Comparison of ENCODE assay signal across 10 mouse cellular contexts in genomic region chr11:69119446-69120155, GRCm38 (mm10). TPM values are rescaled to one million over a fixed set of nuclear protein-coding genes. Genes with fewer than 3 reads are reported as not detected.
A peak's percentile ranks its signal among the peaks of the same experiment; 100 is the strongest.
DNase-seq lines count a peak whose midpoint lies in the region; ATAC-seq lines count a peak whose summit lies in the region.
"Had no signal": no experiment of that assay in that cellular context is flagged by ENCODE, and none has a peak within 500 bp of the region (broad histone marks: within the 10 kb centered on the region; RNA-seq: fewer than 3 reads in every experiment).

No protein-coding gene starts in this region.

- no peak for ATAC-seq in kidney, embryonic 16.5 days (ENCODE audit: low FRiP score, low TSS enrichment)
- no peak for ATAC-seq in embryonic facial prominence, embryonic 15.5 days (ENCODE audit: insufficient number of reproducible peaks, low FRiP score, low TSS enrichment, low read depth)
- ATAC-seq in intestine, embryonic 15.5 days = no peak
- ATAC-seq in midbrain, embryonic 16.5 days = no peak

- H3K27me3 ChIP-seq in kidney, embryonic 16.5 days (ENCODE audit: insufficient read depth, low read length) = no peaks in the 10 kb centered on the region
- no peaks in the 10 kb centered on the region; the same call in 1 of the 2 replicates for H3K27me3 ChIP-seq in embryonic facial prominence, embryonic 15.5 days
- H3K27me3 ChIP-seq in intestine, embryonic 15.5 days (replicated peaks) = no peaks in the 10 kb centered on the region
- H3K27me3 ChIP-seq in midbrain, embryonic 16.5 days (ENCODE audit: control insufficient read depth, insufficient read depth, low read depth, low read length) = peaks cover 4% of the 10 kb centered on the region; the same call in 1 of the 2 replicates

- peak overlapping the region; percentile 52 for H3K9ac ChIP-seq in kidney, embryonic 16.5 days (replicated peaks; ENCODE audit: low read length)
- H3K9ac ChIP-seq in embryonic facial prominence, embryonic 15.5 days = no peak overlapping the region
- peak overlapping the region; percentile 26; the same call in 1 of the 2 replicates for H3K9ac ChIP-seq in intestine, embryonic 15.5 days
- no peak overlapping the region for H3K9ac ChIP-seq in midbrain, embryonic 16.5 days (ENCODE audit: low read depth, low read length)

- H3K9me3 ChIP-seq in kidney, embryonic 16.5 days (ENCODE audit: low read length) = no peaks in the 10 kb centered on the region
- no peaks in the 10 kb centered on the region for H3K9me3 ChIP-seq in embryonic facial prominence, embryonic 15.5 days (replicated peaks)
- no peaks in the 10 kb centered on the region for H3K9me3 ChIP-seq in intestine, embryonic 15.5 days
- no peaks in the 10 kb centered on the region for H3K9me3 ChIP-seq in midbrain, embryonic 16.5 days (replicated peaks; ENCODE audit: control insufficient read depth, low read length, poor library complexity, severe bottlenecking)

- H3K4me3 ChIP-seq in kidney, embryonic 16.5 days (ENCODE audit: low read length) = peak overlapping the region; percentile 58
- H3K4me3 ChIP-seq in embryonic facial prominence, embryonic 15.5 days (replicated peaks) = peak overlapping the region; percentile 91
- peak overlapping the region; percentile 79 for H3K4me3 ChIP-seq in intestine, embryonic 15.5 days (replicated peaks)
- no peak overlapping the region for H3K4me3 ChIP-seq in midbrain, embryonic 16.5 days (ENCODE audit: low read depth, low read length)

- no peaks in the 10 kb centered on the region for H3K36me3 ChIP-seq in kidney, embryonic 16.5 days (ENCODE audit: insufficient read depth, low read length)
- H3K36me3 ChIP-seq in embryonic facial prominence, embryonic 15.5 days = no peaks in the 10 kb centered on the region
- H3K36me3 ChIP-seq in intestine, embryonic 15.5 days = no peaks in the 10 kb centered on the region
- H3K36me3 ChIP-seq in midbrain, embryonic 16.5 days (ENCODE audit: control insufficient read depth, insufficient read depth, low read length) = no peaks in the 10 kb centered on the region

- DNase-seq in kidney, postnatal 36 days = no peak
- DNase-seq in ovary, postnatal 10 days (ENCODE audit: low spot score) = no peak
- no peak for DNase-seq in thymus, postnatal 10 days (ENCODE audit: low spot score in 2 of 2)
- DNase-seq in left cerebral cortex, adult 18-20 months (ENCODE audit: low spot score in 2 of 2) = no peak

- peak overlapping the region; percentile 88 for H3K4me2 ChIP-seq in kidney, embryonic 16.5 days (replicated peaks; ENCODE audit: low read depth, low read length)
- peak overlapping the region; percentile 96 for H3K4me2 ChIP-seq in embryonic facial prominence, embryonic 15.5 days (replicated peaks)
- H3K4me2 ChIP-seq in intestine, embryonic 15.5 days (replicated peaks) = peak overlapping the region; percentile 92
- H3K4me2 ChIP-seq in midbrain, embryonic 16.5 days (ENCODE audit: low read length) = peak overlapping the region; percentile 95

- WGBS in kidney, embryonic 16.5 days = 28% methylated on average over 14 of the region's 14 CpGs
- WGBS in embryonic facial prominence, embryonic 15.5 days = 37% methylated on average over 14 of the region's 14 CpGs
- 49% methylated on average over 14 of the region's 14 CpGs for WGBS in intestine, embryonic 15.5 days
- WGBS in midbrain, embryonic 16.5 days = 34% methylated on average over 14 of the region's 14 CpGs

- H3K4me1 ChIP-seq in kidney, embryonic 16.5 days (ENCODE audit: insufficient read depth, low read length) = peaks cover 25% of the 10 kb centered on the region
- peaks cover 36% of the 10 kb centered on the region for H3K4me1 ChIP-seq in embryonic facial prominence, embryonic 15.5 days
- H3K4me1 ChIP-seq in intestine, embryonic 15.5 days (replicated peaks) = peaks cover 37% of the 10 kb centered on the region
- peaks cover 28% of the 10 kb centered on the region for H3K4me1 ChIP-seq in midbrain, embryonic 16.5 days (ENCODE audit: control insufficient read depth, insufficient read depth, low read length)

- H3K27ac ChIP-seq in kidney, embryonic 16.5 days (ENCODE audit: low read length) = no peak overlapping the region
- H3K27ac ChIP-seq in embryonic facial prominence, embryonic 15.5 days (replicated peaks) = no peak overlapping the region
- H3K27ac ChIP-seq in intestine, embryonic 15.5 days = no peak overlapping the region
- H3K27ac ChIP-seq in midbrain, embryonic 16.5 days (ENCODE audit: low read length) = no peak overlapping the region

RNA-seq across cellular contexts. Expression of gene Hes7, which starts 0.6 kb away (rescaled TPM):
- 0.39 and 0.51 TPM in 2 replicates for polyA plus RNA-seq in kidney, embryonic 16.5 days (2015; fragmentation: Nextera tagmentation; extraction: Ambion mirVana)
- 0.55 and 0.64 TPM in 2 replicates for polyA plus RNA-seq in embryonic facial prominence, embryonic 15.5 days (2015; fragmentation: Nextera tagmentation; extraction: Ambion mirVana)
- polyA plus RNA-seq in intestine, embryonic 15.5 days (2015; fragmentation: Nextera tagmentation; extraction: Ambion mirVana) = 0.62 and 0.70 TPM in 2 replicates
- 0.75 and 1.1 TPM in 2 replicates for polyA plus RNA-seq in midbrain, embryonic 16.5 days (2015; fragmentation: Nextera tagmentation; extraction: Ambion mirVana)
- under 1 TPM; 0.42 to 0.79 TPM for total RNA-seq in left cerebral cortex, adult 18-20 months (2021)
- total RNA-seq: liver, adult 2 months had no signal

RNA-seq across cellular contexts. Expression of gene 9130213A22Rik, which starts 2.8 kb away (rescaled TPM):
- polyA plus RNA-seq in kidney, embryonic 16.5 days (2015; fragmentation: Nextera tagmentation; extraction: Ambion mirVana) = 0.33 and 0.42 TPM in 2 replicates
- polyA plus RNA-seq in embryonic facial prominence, embryonic 15.5 days (2015; fragmentation: Nextera tagmentation; extraction: Ambion mirVana) = 0.35 and 0.51 TPM in 2 replicates
- 0.29 and 0.34 TPM in 2 replicates for polyA plus RNA-seq in intestine, embryonic 15.5 days (2015; fragmentation: Nextera tagmentation; extraction: Ambion mirVana)
- 0.49 and 0.65 TPM in 2 replicates for polyA plus RNA-seq in midbrain, embryonic 16.5 days (2015; fragmentation: Nextera tagmentation; extraction: Ambion mirVana)
- under 1 TPM; 0.53 to 0.98 TPM for total RNA-seq in left cerebral cortex, adult 18-20 months (2021)
- total RNA-seq: liver, adult 2 months had no signal

RNA-seq across cellular contexts. Expression of gene Aloxe3, which starts 6.1 kb away (rescaled TPM):
- 0.32 and 0.76 TPM in 2 replicates for polyA plus RNA-seq in kidney, embryonic 16.5 days (2015; fragmentation: Nextera tagmentation; extraction: Ambion mirVana)
- 7.6 and 8.9 TPM in 2 replicates for polyA plus RNA-seq in embryonic facial prominence, embryonic 15.5 days (2015; fragmentation: Nextera tagmentation; extraction: Ambion mirVana)
- polyA plus RNA-seq in intestine, embryonic 15.5 days (2015; fragmentation: Nextera tagmentation; extraction: Ambion mirVana) = 0.19 and 0.29 TPM in 2 replicates
- polyA plus RNA-seq in midbrain, embryonic 16.5 days (2015; fragmentation: Nextera tagmentation; extraction: Ambion mirVana) = 9.0 and 11.5 TPM in 2 replicates
- total RNA-seq in left cerebral cortex, adult 18-20 months (2021) = 1 to 10 TPM; 4.4 to 6.8 TPM
- total RNA-seq: heart, postnatal 14 days; liver, adult 2 months had no signal

RNA-seq across cellular contexts. Expression of gene Per1, which starts 24.6 kb away (rescaled TPM):
- 11.4 and 15.6 TPM in 2 replicates for polyA plus RNA-seq in kidney, embryonic 16.5 days (2015; fragmentation: Nextera tagmentation; extraction: Ambion mirVana)
- 29.6 and 34.4 TPM in 2 replicates for polyA plus RNA-seq in embryonic facial prominence, embryonic 15.5 days (2015; fragmentation: Nextera tagmentation; extraction: Ambion mirVana)
- 11.9 and 15.6 TPM in 2 replicates for polyA plus RNA-seq in intestine, embryonic 15.5 days (2015; fragmentation: Nextera tagmentation; extraction: Ambion mirVana)
- polyA plus RNA-seq in midbrain, embryonic 16.5 days (2015; fragmentation: Nextera tagmentation; extraction: Ambion mirVana) = 12.4 TPM in 2 replicates
- total RNA-seq in left cerebral cortex, adult 18-20 months (2021) = 100 to 1,000 TPM; 129 to 133 TPM

RNA-seq across cellular contexts. Expression of gene Vamp2, which starts 31.3 kb away (rescaled TPM):
- polyA plus RNA-seq in kidney, embryonic 16.5 days (2015; fragmentation: Nextera tagmentation; extraction: Ambion mirVana) = 81.5 and 114 TPM in 2 replicates
- 111 and 149 TPM in 2 replicates for polyA plus RNA-seq in embryonic facial prominence, embryonic 15.5 days (2015; fragmentation: Nextera tagmentation; extraction: Ambion mirVana)
- 61.8 and 64.2 TPM in 2 replicates for polyA plus RNA-seq in intestine, embryonic 15.5 days (2015; fragmentation: Nextera tagmentation; extraction: Ambion mirVana)
- 335 and 438 TPM in 2 replicates for polyA plus RNA-seq in midbrain, embryonic 16.5 days (2015; fragmentation: Nextera tagmentation; extraction: Ambion mirVana)
- total RNA-seq in left cerebral cortex, adult 18-20 months (2021) = 1,000 to 10,000 TPM; 1,053 to 1,091 TPM

Comparison
In these comparisons a context has a peak if more than half of its experiments do, and no peak if none do; other contexts are left out.
1. H3K9ac ChIP-seq: peak in kidney, embryonic 16.5 days (single experiment) and intestine, embryonic 15.5 days (single experiment); none in embryonic facial prominence, embryonic 15.5 days (single experiment) and midbrain, embryonic 16.5 days (single experiment).
2. Peak in every context shown above with its lines, with median percentiles within 50 percentile points of each other: H3K4me2 ChIP-seq.